Mouse (Mus musculus) regulatory T cell (primary cell): ENCODE results near the gene Kdm2a.
"Not testable (repeated sequence)": the region's sequence is repeated elsewhere in the genome, so short reads cannot be mapped to it uniquely, and the experiment has no call there.

Experiments
- in situ Hi-C: fragments of 300-600 bp; cut with MboI, MseI; formaldehyde crosslinking; loops from one replicate; pipeline ENCODE4 v1.15.1; 2025; ENCODE audit warnings: high pct_unique_total_duplicates

Gene Kdm2a

DNA sequence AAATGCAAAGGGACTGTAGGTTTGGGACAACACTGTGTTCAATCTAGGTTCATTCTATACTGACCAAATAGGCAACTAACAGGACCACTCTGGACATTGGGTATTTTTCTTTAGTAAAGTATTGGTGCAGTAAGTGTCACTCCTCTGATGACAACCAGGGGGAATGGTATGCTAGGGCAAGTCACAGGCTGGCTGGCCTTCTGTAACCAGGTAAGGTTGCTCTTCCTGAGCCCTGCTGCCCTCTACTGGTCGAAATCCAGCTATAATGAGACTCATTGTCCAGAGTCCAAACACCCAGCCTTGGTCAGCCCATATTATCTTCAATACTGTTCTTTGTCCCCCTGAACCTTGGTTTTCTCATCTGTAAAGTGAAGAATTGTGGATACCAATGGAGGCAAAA is 19.1 kb upstream of the Kdm2a start:
- in situ Hi-C loops, result no loop called here

DNA sequence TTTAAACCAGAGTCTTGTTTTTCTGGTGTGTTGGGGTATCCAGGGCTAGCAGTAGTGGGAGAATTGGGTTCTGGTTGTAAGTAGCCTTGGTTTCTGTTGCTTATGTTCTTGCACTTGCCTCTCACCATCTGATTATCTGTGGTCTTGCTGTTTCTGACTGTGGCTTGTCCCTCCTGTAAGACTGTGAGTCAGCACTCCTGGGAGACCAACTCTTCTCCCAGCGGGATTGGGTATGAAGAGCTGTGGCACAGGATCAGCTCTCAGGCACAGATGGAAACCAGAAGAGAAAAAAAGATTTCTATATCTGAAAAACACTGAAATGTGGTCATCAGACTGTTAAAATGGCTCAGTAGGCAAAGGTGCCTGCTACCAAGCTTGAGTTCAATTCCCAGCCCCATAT is 16.5 kb upstream of the Kdm2a start:
- in situ Hi-C loops, result loop anchor here (5.0 kb wide), 1 partner anchor 857 kb away; no protein-coding TSS in a partner anchor

DNA sequence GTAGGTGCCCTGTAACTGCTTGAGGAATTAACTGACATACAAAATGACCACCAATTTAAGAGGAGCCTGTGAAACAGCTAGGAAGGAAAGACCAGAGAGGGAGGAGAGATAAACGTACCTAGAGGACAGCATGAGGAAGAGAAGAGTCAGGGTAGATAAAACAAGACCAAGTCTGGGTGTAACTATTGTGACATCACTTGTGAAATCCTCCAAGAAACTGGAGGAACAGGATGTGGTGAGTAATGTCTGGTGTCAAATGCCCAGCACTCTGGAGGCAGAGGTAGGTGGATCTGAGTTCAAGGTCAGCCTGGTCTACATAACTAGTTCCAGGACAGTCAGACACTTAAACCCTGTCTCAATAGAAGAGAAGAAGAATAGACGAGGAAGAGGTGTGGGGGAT is 11.0 kb upstream of the Kdm2a start:
- in situ Hi-C loops, result loop anchor here (10.0 kb wide), 1 partner anchor 774 kb away; no protein-coding TSS in a partner anchor

DNA sequence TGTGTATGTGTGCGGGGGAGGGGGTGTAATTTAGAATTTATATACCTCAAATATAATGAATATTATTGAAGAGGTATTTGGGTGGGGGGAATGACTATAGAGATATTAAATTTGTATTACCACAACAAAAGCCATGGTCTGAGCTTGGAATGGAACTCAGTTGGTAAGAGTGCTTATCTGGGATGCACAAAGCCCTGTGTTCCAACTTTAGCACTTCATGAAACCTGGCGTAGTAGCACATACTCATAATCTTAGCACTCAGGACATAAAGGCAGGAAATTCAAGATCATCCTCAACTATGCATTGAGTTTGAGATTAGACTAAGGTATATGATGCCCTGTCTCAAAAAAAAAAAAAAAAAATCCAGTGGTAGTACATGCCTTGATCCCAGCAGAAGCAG is 6.8 kb upstream of the Kdm2a start:
- in situ Hi-C loops, result loop anchor here (10.0 kb wide), 1 partner anchor 770 kb away; no protein-coding TSS in a partner anchor

DNA sequence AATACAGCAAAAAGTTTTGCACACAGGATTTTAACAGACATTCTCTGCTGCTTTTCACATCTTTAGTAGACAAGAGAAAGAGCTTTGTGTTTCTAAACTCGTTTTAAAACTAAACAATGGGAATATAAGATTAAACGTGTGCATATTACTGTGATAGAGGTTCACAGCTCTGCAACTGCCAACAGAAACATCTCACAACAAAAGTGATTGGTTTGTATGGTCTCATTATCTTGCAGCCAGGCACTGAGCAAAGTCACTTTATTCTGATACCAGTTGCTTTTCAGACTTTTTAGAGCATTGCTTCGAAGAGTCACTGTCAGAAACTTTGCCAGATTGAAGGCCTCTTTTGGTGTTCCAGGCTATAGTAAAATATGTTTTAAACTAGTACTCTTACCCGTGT is 874 bp upstream of the Kdm2a start:
- in situ Hi-C loops, result no loop called here

DNA sequence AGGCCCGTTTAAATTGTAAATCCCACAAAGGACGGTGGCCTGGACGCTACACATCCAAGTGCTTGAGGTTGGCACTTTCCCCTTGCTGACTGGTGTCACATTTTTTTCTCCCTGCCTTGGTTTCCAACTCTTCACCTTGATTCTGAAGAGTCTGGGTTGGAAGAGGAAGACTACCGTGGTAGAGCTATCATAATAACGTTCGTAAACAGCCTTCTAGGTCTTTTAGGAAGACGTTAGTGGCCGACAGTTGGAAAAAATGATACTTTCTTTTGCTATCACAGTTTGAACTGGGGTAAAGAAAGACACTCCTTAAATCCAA is 504 bp upstream of the Kdm2a start:
- in situ Hi-C loops, result no loop called here

DNA sequence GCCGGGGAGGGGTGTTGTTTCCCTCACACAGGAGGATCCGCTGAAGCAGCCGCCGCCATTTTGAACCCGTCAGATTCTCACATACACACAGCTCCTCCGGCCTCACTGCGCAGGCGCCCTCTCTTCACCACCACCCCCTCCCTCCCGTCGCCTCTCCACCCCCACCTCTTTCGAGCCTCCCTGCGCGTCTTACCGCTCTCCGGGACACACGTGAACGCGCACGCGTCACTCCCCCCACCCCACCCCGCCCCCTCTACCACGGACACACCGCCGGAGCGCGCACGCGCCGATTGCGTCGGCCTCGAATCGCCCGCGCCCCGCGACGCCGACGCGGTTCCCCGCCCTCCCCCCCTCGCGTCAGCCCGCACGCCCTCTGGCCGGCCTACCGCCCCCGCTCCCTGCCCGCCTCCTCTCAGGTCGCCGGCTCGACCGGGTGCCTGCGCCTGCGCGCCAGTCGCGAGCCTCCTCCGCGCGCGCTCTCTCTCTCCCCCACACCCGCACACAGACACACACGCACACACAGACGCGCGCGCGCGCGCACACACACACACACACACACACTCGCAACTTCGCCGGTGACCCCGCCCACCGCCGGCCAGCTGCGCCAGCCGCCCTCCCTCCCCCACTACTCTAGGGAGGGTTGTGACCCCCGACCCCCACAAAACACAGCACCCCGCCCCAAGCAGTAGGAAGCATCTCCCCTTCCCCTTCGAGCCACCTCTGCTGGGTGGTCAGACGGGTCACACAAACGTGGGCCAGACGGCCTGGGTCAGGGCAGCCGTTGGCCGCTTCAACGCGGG is 887 bp downstream of the Kdm2a start:
- in situ Hi-C loops, result no loop called here

DNA sequence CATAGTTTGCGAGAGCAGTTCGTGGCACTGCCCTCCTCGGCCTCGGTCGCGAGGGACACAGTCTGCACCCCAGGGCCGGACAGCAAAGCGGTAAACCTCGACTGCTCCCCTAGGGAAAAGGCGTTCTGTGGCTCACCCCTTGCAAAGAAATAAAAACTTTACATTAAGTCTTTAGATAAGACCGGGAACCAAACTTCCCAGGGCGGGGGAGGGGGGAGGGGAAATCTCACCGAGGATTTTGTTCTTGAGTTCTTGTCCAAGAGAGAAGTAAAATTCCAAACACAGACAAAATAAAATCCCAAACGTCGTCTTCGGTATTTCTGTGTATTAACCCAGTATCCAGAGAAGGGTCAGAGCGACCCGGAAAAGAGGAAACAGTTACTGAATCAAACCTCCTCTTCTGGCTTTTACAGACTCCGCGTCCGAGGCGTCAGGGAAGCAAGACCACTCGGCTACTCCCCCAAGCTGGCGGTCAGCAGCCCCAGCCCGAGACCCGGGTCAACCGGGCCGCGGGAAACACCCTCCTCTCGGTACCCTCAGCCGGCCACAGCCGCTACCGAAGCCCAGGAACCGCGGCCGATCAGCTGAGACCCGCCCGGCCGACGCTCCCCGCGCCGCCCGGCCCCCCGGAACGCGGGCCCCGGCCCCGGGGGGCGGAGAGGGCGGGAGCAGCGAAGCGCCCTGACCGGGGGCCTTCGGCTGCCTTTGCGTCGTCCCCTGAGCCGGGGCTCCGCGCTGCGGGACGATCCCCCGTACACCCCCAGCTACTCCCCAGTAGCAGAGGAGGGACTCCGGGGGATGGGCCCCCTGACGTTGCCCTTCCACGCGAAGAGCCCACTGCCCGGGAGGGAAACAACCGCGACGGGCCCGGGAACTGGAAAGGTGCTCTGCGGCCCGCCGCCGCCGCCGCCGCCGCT is 1.7 kb downstream of the Kdm2a start:
- in situ Hi-C loops, result no loop called here

DNA sequence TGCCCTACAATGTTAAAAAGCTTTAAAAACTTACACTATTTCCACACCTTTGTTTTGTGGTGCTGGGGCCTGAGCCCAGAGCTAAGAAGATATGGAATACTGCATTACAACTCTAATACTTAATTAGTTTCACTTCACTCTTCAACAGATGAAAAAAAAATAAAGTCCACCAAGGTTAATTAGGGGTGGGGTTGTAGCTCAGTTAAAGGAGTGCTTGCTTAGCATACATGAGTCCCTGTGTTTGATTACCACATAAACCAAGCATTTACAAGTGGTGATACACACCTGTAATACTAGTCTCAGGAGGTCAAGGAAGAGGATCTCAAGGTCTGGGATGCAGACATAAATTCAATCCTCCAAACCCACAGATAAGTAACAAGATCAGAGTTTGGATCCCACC is 10.8 kb downstream of the Kdm2a start:
- in situ Hi-C loops, result no loop called here

DNA sequence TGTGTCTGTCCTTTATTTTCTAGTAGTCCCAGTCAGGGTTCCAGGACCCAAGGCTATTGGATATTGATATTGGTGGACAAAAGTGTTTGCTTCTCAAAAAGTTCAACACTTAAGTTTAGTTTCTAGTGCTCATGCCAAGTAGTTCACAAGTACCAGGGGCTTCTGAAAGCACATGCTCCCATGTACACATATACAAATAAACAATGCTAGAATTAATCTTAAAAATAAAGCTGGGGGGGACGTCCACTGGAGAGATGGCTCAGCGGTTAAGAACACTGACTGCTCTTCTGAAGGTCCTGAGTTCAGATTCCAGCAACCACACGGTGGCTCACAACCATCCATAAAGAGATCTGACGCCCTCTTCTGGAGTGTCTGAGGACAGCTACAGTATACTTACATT is 13.1 kb downstream of the Kdm2a start:
- in situ Hi-C loops, result no loop called here

DNA sequence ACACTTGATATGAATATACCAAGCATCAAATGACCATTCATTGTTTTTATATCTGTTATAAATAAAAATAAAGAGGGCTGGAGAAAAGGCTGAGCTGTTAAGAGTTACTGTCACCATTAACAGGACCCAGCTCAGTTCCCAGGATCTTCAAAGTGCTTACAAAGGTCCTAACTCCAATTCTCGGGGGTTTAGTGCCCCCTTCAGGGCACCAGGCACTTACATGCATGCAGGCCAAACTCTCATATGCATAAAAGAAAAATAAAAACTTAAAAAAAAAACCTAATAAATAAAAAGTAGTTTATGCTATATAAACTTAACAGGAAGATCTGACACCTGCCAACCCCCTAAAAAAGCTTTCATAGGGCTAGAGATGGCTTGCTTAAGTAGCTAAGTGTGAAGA is 13.8 kb downstream of the Kdm2a start:
- in situ Hi-C loops, result no loop called here

DNA sequence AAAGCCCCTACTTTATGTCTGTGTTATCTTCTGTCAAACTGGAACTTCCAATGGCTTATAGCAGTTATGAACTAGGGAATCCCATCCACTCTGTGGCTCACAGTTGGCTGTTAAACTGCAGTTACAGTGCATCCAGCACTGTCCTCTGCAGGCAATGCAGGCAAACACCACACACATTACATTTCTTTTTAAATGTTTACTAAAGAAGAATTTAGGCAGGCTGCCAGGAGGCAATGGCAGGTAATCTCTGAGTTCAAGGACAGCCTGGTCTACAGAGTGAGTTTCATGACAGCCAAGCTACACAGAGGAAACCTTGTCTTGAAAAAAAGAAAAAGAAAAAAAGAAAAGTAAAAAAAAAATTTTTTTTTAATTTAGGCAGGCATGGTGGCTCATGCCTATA is 14.8 kb downstream of the Kdm2a start:
- in situ Hi-C loops, result no loop called here

DNA sequence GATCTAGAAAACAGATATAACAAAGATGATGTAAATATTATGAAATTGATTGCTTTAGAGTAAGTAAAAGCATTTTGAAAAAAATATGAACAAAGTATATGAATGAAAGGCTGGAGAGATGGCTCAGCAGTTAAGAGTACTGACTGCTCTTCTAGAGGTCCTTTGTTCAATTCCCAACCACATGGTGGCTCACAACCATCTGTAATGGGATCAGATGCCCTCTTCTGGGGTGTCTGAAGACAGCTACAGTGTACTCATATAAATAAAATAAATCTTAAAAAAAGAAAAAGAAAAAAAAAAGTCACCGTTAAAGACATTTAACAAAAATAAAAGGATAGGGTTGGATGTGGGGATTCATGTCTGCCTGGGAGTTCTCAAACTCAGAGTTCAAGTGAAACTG is 15.8 kb downstream of the Kdm2a start:
- in situ Hi-C loops, result not testable (repeated sequence)

DNA sequence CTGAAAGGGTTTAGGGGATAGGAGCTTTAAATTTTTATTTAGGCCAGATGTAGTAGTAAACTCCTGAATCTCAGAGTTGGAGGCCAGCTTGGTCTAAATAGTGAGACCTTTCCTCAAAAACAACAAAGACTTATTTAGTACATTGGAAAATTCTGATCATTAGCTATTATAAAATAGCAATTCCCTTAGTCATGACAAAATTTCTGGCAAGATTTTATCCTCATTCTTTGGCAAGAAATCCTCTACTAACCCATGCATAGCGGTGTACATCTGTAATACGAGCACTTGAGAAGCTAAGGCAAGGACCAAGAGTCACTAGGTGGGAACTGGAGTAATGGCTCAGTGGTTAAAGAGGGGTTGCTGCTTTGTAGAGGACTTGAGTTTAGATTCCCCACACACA is 27.4 kb downstream of the Kdm2a start:
- in situ Hi-C loops, result no loop called here

DNA sequence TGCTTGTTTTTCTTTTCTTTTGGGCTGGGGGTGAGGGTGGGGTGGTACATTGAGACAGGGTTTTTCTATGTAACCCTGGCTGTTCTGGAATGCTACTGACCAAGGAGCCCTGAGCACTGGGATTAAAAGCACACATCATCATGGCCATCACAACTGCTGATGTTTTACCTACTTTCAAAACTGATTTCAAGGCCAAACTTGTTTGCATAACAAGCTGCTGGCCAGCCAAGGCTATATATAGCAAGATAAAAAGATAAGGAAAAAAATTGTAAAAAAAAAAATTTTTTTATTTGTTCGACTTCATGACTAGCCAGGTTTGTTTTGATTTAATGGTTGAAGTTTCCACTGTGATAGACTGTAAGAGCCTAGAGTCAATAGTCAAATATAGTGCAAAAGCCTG is 27.8 kb downstream of the Kdm2a start:
- in situ Hi-C loops, result no loop called here

DNA sequence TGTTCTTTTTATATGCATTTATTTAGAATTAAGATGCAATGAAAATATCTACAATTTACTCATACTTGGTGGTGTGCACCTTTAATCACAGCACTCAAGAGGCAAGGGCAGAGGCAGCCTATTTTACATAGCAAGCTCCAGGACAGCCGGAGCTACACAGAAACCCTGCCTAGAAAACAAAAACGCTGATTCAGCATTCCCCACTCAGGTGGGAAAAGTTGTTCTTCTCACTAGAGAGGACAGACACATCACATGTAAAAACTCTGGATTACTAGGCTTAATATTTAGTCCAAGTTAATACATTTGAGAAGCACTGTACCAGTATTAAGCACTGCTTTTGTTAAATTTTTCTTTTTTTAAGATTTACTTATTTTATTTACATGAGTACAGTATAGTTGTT is 48.6 kb downstream of the Kdm2a start:
- in situ Hi-C loops, result no loop called here

DNA sequence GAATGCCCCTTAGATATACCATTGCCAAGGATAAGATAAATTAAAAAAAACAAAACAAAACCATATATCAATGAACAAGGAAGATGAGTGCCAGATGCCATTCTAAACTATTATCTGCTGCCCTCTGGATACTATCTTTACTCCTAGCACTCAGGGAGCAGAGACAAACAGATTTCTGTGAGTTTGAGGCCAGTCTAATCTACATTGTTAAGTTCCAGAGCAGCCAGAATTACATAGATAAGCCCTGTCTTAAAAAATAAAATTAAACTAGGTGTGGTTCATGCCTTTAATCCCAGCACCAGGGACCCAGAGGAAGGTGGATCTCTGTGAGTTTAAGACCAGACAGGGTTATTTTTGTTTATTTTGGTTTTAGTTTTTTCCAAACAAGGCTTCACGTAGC is 51.6 kb downstream of the Kdm2a start:
- in situ Hi-C loops, result no loop called here

DNA sequence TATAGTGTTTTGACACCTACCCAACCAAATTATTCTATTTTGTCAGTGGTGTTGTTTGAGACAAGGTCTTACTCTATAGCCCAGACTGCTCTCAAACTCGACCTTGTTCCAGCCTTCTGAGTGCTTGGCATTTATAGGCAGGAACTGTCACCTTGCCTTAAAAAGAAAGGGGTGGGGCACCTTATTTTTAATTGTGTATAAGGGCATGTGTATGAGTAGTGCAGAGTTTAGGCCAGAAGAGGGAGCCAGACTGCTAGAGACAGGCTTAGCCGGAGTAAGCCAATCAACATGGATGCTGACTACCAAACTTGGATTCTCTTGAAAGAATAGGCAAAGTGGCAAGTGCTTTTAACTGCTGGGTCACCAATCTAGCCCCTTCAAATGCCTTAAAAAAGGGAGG is 59.9 kb downstream of the Kdm2a start:
- in situ Hi-C loops, result no loop called here

DNA sequence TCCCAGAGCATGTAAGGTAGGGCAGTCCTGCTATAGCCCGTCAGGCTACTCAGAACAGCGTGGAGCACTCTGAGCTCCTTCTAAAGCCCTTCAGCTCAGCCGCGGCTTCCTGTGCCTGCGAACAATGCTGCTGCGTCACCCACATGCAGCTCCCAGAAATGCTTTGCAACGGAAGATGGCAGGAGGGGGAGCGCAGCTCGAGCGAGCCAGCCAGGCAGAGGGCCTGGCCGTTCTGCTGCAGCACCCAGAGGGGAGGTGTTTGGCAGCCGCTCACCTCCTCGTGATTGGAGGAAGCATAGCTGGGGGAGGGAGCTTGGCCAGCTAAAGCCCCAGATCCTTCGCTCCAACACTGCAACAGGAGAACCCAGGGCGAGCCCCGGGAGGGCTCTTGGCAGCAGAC is 64.3 kb downstream of the Kdm2a start:
- in situ Hi-C loops, result no loop called here

DNA sequence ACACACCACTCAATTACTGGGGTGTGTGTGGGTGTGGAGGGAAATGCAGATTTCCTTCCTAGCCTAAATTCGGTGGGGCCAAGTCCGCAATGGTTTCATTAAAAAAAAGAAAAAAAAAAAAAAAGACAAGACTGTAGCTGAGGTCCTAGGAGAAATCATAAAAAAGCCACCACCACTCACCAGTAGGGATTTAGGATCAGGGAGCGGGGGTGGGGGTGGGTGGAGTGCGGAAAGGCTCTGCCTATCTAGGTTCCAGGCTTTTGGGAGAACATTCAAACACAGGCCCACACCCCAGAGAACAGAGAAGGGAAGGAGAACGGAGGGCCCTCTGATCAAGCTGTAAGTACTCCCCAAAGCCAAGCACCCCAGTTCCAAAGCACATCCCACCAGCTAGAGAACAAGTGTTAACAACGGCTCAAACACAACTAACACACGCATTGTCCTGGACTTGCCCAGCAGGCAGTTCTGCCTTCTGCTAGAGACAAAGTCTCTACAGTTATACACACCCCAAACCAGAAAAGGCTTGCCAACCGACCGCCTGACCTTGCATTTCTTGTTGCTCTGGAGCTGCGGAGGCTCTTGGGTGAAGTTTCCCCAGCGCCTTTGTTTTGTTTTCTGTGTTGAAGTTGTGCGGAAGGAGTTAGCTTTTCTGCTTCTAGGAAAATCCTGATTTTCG is 64.8 kb downstream of the Kdm2a start:
- in situ Hi-C loops, result no loop called here

DNA sequence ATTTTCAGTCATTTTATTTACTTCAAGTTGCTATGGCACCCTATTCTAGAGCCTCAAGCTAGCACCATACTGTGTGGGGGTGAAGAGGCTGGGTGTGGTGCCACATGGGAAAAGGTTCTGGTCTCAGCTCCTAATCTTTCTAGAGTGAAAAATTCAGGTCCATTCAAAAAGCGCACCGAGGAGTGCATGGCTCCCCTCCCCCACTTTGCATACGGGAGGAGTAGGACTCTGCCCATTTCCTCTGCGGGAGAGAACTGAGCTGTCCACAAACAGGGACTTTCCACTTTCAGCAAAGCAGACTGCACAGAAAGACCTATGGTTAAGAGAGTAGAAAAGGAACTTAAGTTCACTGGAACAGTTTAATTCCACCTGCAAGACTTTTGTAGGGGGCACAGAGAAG is 65.4 kb downstream of the Kdm2a start:
- in situ Hi-C loops, result no loop called here

DNA sequence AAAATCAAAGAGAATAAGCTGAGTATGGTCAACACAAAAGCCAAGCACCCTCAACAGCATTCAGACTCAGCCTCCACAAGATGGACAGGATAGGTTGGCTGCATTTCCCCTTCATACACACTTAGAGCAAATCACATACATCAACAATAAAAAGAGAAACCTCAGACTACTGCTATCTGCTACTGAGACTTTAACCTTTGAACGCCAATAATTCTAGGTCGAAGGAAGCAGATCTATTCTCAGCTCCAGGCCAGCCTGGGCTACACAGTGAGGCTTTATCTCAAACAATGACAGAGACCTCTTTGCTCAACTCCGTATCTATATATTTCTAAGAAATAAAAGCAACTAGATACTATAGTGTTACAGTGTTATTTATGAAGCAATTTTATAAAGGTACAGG is 66.8 kb downstream of the Kdm2a start:
- in situ Hi-C loops, result no loop called here
